Mouse (Mus musculus) gastrocnemius, postnatal 10 days (tissue): ENCODE results near the gene Gpr157. TPM values are rescaled to one million over a fixed set of nuclear protein-coding genes. Genes with fewer than 3 reads are reported as not detected.
A peak's percentile ranks its signal among the peaks of the same experiment; 100 is the strongest.

ENCODE experiments used
- DNase-seq: peaks from one replicate; pipeline ENCODE4 v3.0.0; 2021; ENCODE audit warnings: mixed read lengths
- total RNA-seq, 2 experiments: library from RNA; stranded (reverse); gene quantifications; 2 replicates each; pipeline ENCODE4 v1.2.3; 2021

Gene Gpr157
- total RNA-seq, 2 experiments from 2014 or later = 18.8 to 19.2 TPM

GRCm38 (mm10) chr4:150070136-150070535, 17.0 kb upstream of the Gpr157 start:
- no peak for DNase-seq

- no peak for DNase-seq
These were observed 14.6 kb upstream of the Gpr157 start for GRCm38 (mm10) chr4:150072416-150073101.

GRCm38 (mm10) chr4:150073102-150073473, 14.1 kb upstream of the Gpr157 start:
- peak; percentile 70 for DNase-seq

- no peak for DNase-seq
These were observed 11.8 kb upstream of the Gpr157 start for GRCm38 (mm10) chr4:150075350-150075749.

GRCm38 (mm10) chr4:150076147-150076546, 11.0 kb upstream of the Gpr157 start:
- DNase-seq = no peak

GRCm38 (mm10) chr4:150078646-150079045, 8.5 kb upstream of the Gpr157 start:
- DNase-seq = no peak

GRCm38 (mm10) chr4:150079244-150079643, 7.9 kb upstream of the Gpr157 start:
- no peak for DNase-seq

- no peak for DNase-seq
These were observed 6.7 kb upstream of the Gpr157 start for GRCm38 (mm10) chr4:150080330-150080967.

- DNase-seq = no peak
These were observed 1.8 kb upstream of the Gpr157 start for GRCm38 (mm10) chr4:150085366-150085765.

- no peak for DNase-seq
These were observed 364 bp upstream of the Gpr157 start for GRCm38 (mm10) chr4:150086841-150087160.

- no peak for DNase-seq
These were observed 845 bp downstream of the Gpr157 start for GRCm38 (mm10) chr4:150087890-150088530.

- DNase-seq = no peak
These were observed 2.0 kb downstream of the Gpr157 start for GRCm38 (mm10) chr4:150089121-150089520.

GRCm38 (mm10) chr4:150091887-150092582, 4.9 kb downstream of the Gpr157 start:
- peak; percentile 56 for DNase-seq

- DNase-seq = no peak
These were observed 5.4 kb downstream of the Gpr157 start for GRCm38 (mm10) chr4:150092583-150092902.

- no peak for DNase-seq
These were observed 6.6 kb downstream of the Gpr157 start for GRCm38 (mm10) chr4:150093560-150094462.

- no peak for DNase-seq
These were observed 7.3 kb downstream of the Gpr157 start for GRCm38 (mm10) chr4:150094463-150094789.

- no peak for DNase-seq
These were observed 9.1 kb downstream of the Gpr157 start for GRCm38 (mm10) chr4:150096309-150096708.

- DNase-seq = no peak
These were observed 10.7 kb downstream of the Gpr157 start for GRCm38 (mm10) chr4:150097847-150098246.

GRCm38 (mm10) chr4:150098880-150099279, 11.7 kb downstream of the Gpr157 start:
- DNase-seq = peak; percentile 70

- DNase-seq = no peak
These were observed 15.7 kb downstream of the Gpr157 start for GRCm38 (mm10) chr4:150102822-150103221.

GRCm38 (mm10) chr4:150105671-150106070, 18.5 kb downstream of the Gpr157 start:
- no peak for DNase-seq

GRCm38 (mm10) chr4:150106637-150107036, 19.5 kb downstream of the Gpr157 start:
- DNase-seq = no peak
